Mouse (Mus musculus): ENCODE results near the gene Zdhhc16. TPM values are rescaled to one million over a fixed set of nuclear protein-coding genes. Genes with fewer than 3 reads are reported as not detected.

Zdhhc16 gene
- polyA plus RNA-seq, 1 experiment from 2014 or later: 38.4 TPM

DNA sequence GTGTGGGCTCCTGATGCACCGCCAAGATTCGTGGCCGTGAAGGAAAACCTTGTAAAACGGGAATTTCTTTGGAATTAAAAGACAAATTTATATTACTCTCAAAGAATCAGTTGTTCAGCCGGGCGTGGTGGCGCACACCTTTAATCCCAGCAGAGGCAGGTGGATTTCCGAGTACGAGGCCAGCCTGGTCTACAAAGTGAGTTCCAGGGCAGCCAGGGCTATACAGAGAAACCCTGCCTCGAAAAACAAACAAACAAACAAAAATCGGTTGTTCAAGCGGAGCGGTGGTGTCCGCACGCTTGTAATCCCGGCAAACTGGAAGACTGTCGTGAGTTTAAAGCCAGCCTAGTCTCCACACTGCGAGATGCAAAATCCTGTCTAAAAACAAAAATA is 37.0 kb upstream of the Zdhhc16 start:
- Histone ChIP-seq H3K4me1 (replicated peaks; ENCODE audit: control insufficient read depth, insufficient read depth, low read length) (peaks cover 9% of the 10 kb centered on the region; the same call in 1 of the 2 replicates), H3K4me3 (ENCODE audit: low read depth, low read length) (peak overlapping the region; percentile 87), H3K9me3 (ENCODE audit: control insufficient read depth) (no peaks in the 10 kb centered on the region), H3K36me3 (ENCODE audit: control insufficient read depth, insufficient read depth) (peaks cover 4% of the 10 kb centered on the region; the same call in 1 of the 2 replicates), H3K9ac (ENCODE audit: low read depth, low read length) (peak overlapping the region; percentile 46; the same call in 1 of the 2 replicates), H3K27me3 (replicated peaks; ENCODE audit: control insufficient read depth, insufficient read depth, low read length) (no peaks in the 10 kb centered on the region), H3K27ac (ENCODE audit: low read depth, low read length) (no peak overlapping the region), H3K4me2 (replicated peaks; ENCODE audit: low read depth) (peak overlapping the region; percentile 95)
- TF ChIP-seq CTCF (IDR thresholded peaks at IDR 0.05; ENCODE audit: low read depth): no peak
- 15% methylated on average over 18 of the region's 18 CpGs for WGBS
- ATAC-seq: no peak

DNA sequence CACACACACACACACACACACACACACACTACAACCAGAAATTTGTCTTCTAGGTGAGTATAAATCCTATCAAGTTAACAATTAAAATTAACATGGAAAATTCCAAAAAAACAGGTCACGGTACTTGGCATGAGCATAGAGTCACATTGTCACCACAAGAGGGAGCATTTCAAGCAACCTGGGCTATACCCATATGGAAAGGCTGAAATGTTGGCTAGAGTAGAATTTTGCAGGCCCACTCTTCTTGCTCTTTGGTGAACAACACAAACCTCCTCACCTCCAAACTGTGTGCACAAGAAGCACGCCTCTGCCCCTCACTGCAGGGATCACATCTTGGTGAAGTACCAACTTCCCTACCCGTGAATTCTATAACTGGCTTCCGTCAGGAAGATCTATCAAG is 34.4 kb upstream of the Zdhhc16 start:
- no peak overlapping the region for H3K4me2 ChIP-seq (replicated peaks; ENCODE audit: low read depth)
- no peak overlapping the region for H3K4me3 ChIP-seq (ENCODE audit: low read depth, low read length)
- 59% methylated on average over 4 of the region's 4 CpGs for WGBS
- TF ChIP-seq CTCF (IDR thresholded peaks at IDR 0.05; ENCODE audit: low read depth): peak; percentile 85
- no peaks in the 10 kb centered on the region for H3K9me3 ChIP-seq (ENCODE audit: control insufficient read depth)
- ATAC-seq: no peak
- H3K36me3 ChIP-seq (ENCODE audit: control insufficient read depth, insufficient read depth): no peaks in the 10 kb centered on the region
- no peak overlapping the region for H3K9ac ChIP-seq (ENCODE audit: low read depth, low read length)
- H3K4me1 ChIP-seq (replicated peaks; ENCODE audit: control insufficient read depth, insufficient read depth, low read length): peaks cover 9% of the 10 kb centered on the region; the same call in 1 of the 2 replicates
- H3K27me3 ChIP-seq (replicated peaks; ENCODE audit: control insufficient read depth, insufficient read depth, low read length): no peaks in the 10 kb centered on the region
- H3K27ac ChIP-seq (ENCODE audit: low read depth, low read length): no peak overlapping the region

GRCm38 (mm10) chr19:41900495-41901090 is 32.7 kb upstream of the Zdhhc16 start:
- 82% methylated on average over 8 of the region's 8 CpGs for WGBS
- no peak overlapping the region for H3K9ac ChIP-seq (ENCODE audit: low read depth, low read length)
- no peak overlapping the region for H3K27ac ChIP-seq (ENCODE audit: low read depth, low read length)
- no peak overlapping the region for H3K4me3 ChIP-seq (ENCODE audit: low read depth, low read length)
- no peak overlapping the region for H3K4me2 ChIP-seq (replicated peaks; ENCODE audit: low read depth)
- no peaks in the 10 kb centered on the region for H3K4me1 ChIP-seq (replicated peaks; ENCODE audit: control insufficient read depth, insufficient read depth, low read length)
- no peaks in the 10 kb centered on the region for H3K9me3 ChIP-seq (ENCODE audit: control insufficient read depth)
- H3K36me3 ChIP-seq (ENCODE audit: control insufficient read depth, insufficient read depth): no peaks in the 10 kb centered on the region
- H3K27me3 ChIP-seq (replicated peaks; ENCODE audit: control insufficient read depth, insufficient read depth, low read length): no peaks in the 10 kb centered on the region
- ATAC-seq: no peak
- no peak for TF ChIP-seq CTCF (IDR thresholded peaks at IDR 0.05; ENCODE audit: low read depth)

- H3K9ac ChIP-seq (ENCODE audit: low read depth, low read length): no peak overlapping the region
- H3K4me2 ChIP-seq (replicated peaks; ENCODE audit: low read depth): no peak overlapping the region
- ATAC-seq: no peak
- H3K4me3 ChIP-seq (ENCODE audit: low read depth, low read length): no peak overlapping the region
- H3K9me3 ChIP-seq (ENCODE audit: control insufficient read depth): no peaks in the 10 kb centered on the region
- no peaks in the 10 kb centered on the region for H3K36me3 ChIP-seq (ENCODE audit: control insufficient read depth, insufficient read depth)
- 0 out of 2 replicates have a peak, but pooled peaks cover under 1% of the 10 kb centered on the region for H3K4me1 ChIP-seq (replicated peaks; ENCODE audit: control insufficient read depth, insufficient read depth, low read length)
- 43% methylated on average over 2 of the region's 2 CpGs for WGBS
- no peak for TF ChIP-seq CTCF (IDR thresholded peaks at IDR 0.05; ENCODE audit: low read depth)
- H3K27ac ChIP-seq (ENCODE audit: low read depth, low read length): no peak overlapping the region; the same call in 1 of the 2 replicates
- H3K27me3 ChIP-seq (replicated peaks; ENCODE audit: control insufficient read depth, insufficient read depth, low read length): no peaks in the 10 kb centered on the region
These were observed 31.6 kb upstream of the Zdhhc16 start for GRCm38 (mm10) chr19:41901696-41902095.

GRCm38 (mm10) chr19:41902848-41903593 is 30.3 kb upstream of the Zdhhc16 start:
- H3K4me1 ChIP-seq (replicated peaks; ENCODE audit: control insufficient read depth, insufficient read depth, low read length): peaks cover 9% of the 10 kb centered on the region; the same call in 1 of the 2 replicates
- WGBS: 87% methylated on average over 10 of the region's 10 CpGs
- H3K4me2 ChIP-seq (replicated peaks; ENCODE audit: low read depth): no peak overlapping the region
- no peak overlapping the region for H3K4me3 ChIP-seq (ENCODE audit: low read depth, low read length)
- ATAC-seq: no peak
- H3K36me3 ChIP-seq (ENCODE audit: control insufficient read depth, insufficient read depth): no peaks in the 10 kb centered on the region
- no peaks in the 10 kb centered on the region for H3K27me3 ChIP-seq (replicated peaks; ENCODE audit: control insufficient read depth, insufficient read depth, low read length)
- TF ChIP-seq CTCF (IDR thresholded peaks at IDR 0.05; ENCODE audit: low read depth): no peak
- no peaks in the 10 kb centered on the region for H3K9me3 ChIP-seq (ENCODE audit: control insufficient read depth)
- H3K9ac ChIP-seq (ENCODE audit: low read depth, low read length): no peak overlapping the region
- H3K27ac ChIP-seq (ENCODE audit: low read depth, low read length): no peak overlapping the region

GRCm38 (mm10) chr19:41905246-41905645 is 28.0 kb upstream of the Zdhhc16 start:
- Histone ChIP-seq H3K9ac (ENCODE audit: low read depth, low read length) (no peak overlapping the region), H3K27ac (ENCODE audit: low read depth, low read length) (no peak overlapping the region), H3K4me3 (ENCODE audit: low read depth, low read length) (no peak overlapping the region), H3K36me3 (ENCODE audit: control insufficient read depth, insufficient read depth) (no peaks in the 10 kb centered on the region), H3K27me3 (replicated peaks; ENCODE audit: control insufficient read depth, insufficient read depth, low read length) (no peaks in the 10 kb centered on the region), H3K4me2 (replicated peaks; ENCODE audit: low read depth) (no peak overlapping the region), H3K9me3 (ENCODE audit: control insufficient read depth) (no peaks in the 10 kb centered on the region), H3K4me1 (replicated peaks; ENCODE audit: control insufficient read depth, insufficient read depth, low read length) (peaks cover 9% of the 10 kb centered on the region; the same call in 1 of the 2 replicates)
- TF ChIP-seq CTCF (IDR thresholded peaks at IDR 0.05; ENCODE audit: low read depth): no peak
- no peak for ATAC-seq
- WGBS: 94% methylated on average over 2 of the region's 2 CpGs

All from intestine, postnatal 0 days (tissue).